Comparison of ENCODE assay signal across 20 mouse cellular contexts in genomic region chr13:25220186-25220787, GRCm38 (mm10). TPM values are rescaled to one million over a fixed set of nuclear protein-coding genes. Genes with fewer than 3 reads are reported as not detected.
DNase-seq lines count a peak whose midpoint lies in the region; ATAC-seq and TF ChIP-seq lines count a peak whose summit lies in the region.
"Had no signal": no experiment of that assay in that cellular context is flagged by ENCODE, and none has a peak within 500 bp of the region (broad histone marks: within the 10 kb centered on the region; RNA-seq: fewer than 3 reads in every experiment).

No protein-coding gene starts in this region.

- no peaks in the 10 kb centered on the region for H3K36me3 ChIP-seq in kidney, embryonic 15.5 days
- no peaks in the 10 kb centered on the region for H3K36me3 ChIP-seq in midbrain, embryonic 16.5 days (ENCODE audit: control insufficient read depth, insufficient read depth, low read length)
- H3K36me3 ChIP-seq: embryonic facial prominence, embryonic 10.5 days; heart, embryonic 12.5 days; hindbrain, embryonic 10.5 days had no signal

- H3K4me3 ChIP-seq in kidney, embryonic 15.5 days (replicated peaks) = no peak overlapping the region
- no peak overlapping the region for H3K4me3 ChIP-seq in midbrain, embryonic 16.5 days (ENCODE audit: low read depth, low read length)
- H3K4me3 ChIP-seq: embryonic facial prominence, embryonic 10.5 days; forebrain, embryonic 13.5 days; gastrocnemius, adult 2 months; heart, embryonic 12.5 days; hindbrain, embryonic 10.5 days had no signal

- H3K4me1 ChIP-seq in kidney, embryonic 15.5 days = 0 out of 2 replicates have a peak, but pooled peaks cover 6% of the 10 kb centered on the region
- no peaks in the 10 kb centered on the region for H3K4me1 ChIP-seq in midbrain, embryonic 16.5 days (ENCODE audit: control insufficient read depth, insufficient read depth, low read length)
- H3K4me1 ChIP-seq: embryonic facial prominence, embryonic 10.5 days; forebrain, embryonic 13.5 days; heart, embryonic 12.5 days; hindbrain, embryonic 10.5 days had no signal

- H3K9me3 ChIP-seq in kidney, embryonic 15.5 days (replicated peaks) = no peaks in the 10 kb centered on the region; the same call in 1 of the 2 replicates
- no peaks in the 10 kb centered on the region; the same call in 1 of the 2 replicates for H3K9me3 ChIP-seq in midbrain, embryonic 16.5 days (replicated peaks; ENCODE audit: control insufficient read depth, low read length, poor library complexity, severe bottlenecking)
- H3K9me3 ChIP-seq: embryonic facial prominence, embryonic 10.5 days; forebrain, embryonic 13.5 days; hindbrain, embryonic 10.5 days had no signal

- H3K9ac ChIP-seq in kidney, embryonic 15.5 days = no peak overlapping the region
- no peak overlapping the region for H3K9ac ChIP-seq in midbrain, embryonic 16.5 days (ENCODE audit: low read depth, low read length)
- H3K9ac ChIP-seq: forebrain, embryonic 13.5 days; forebrain, postnatal 0 days; heart, embryonic 12.5 days; hindbrain, embryonic 14.5 days had no signal

- WGBS in kidney, embryonic 15.5 days = 24% methylated on average over 5 of the region's 5 CpGs
- WGBS in midbrain, embryonic 16.5 days = 74% methylated on average over 5 of the region's 5 CpGs

- no peak for DNase-seq in kidney, adult 8-10 months
- peak; percentile 11 to 35 for DNase-seq in kidney, postnatal 4 days
- DNase-seq in kidney, adult 9 months = no peak
- DNase-seq in brain, embryonic 14.5 days (ENCODE audit: low read depth) = peak; percentile 8
- no peak for DNase-seq in adrenal gland, adult 8-10 months
- DNase-seq: adrenal gland, postnatal 14 days; cerebellum, adult 2 months; cerebellum, postnatal 10 days; forebrain, postnatal 0 days; gastrocnemius, adult 2 months; gastrocnemius, postnatal 25 days had no signal

- peak; percentile 92 for ATAC-seq in kidney, embryonic 15.5 days (replicated peaks; ENCODE audit: low FRiP score)
- no peak for ATAC-seq in midbrain, embryonic 16.5 days
- ATAC-seq: forebrain, embryonic 13.5 days; forebrain, postnatal 0 days had no signal

- no peak for TF ChIP-seq POLR2A in brain, embryonic 14.5 days (IDR thresholded peaks at IDR 0.05; ENCODE audit: borderline replicate concordance, extremely low read depth, insufficient read depth, insufficient read length, poor library complexity, severe bottlenecking)

- no peaks in the 10 kb centered on the region for H3K27me3 ChIP-seq in kidney, embryonic 15.5 days
- H3K27me3 ChIP-seq in midbrain, embryonic 16.5 days (ENCODE audit: control insufficient read depth, insufficient read depth, low read depth, low read length) = no peaks in the 10 kb centered on the region
- H3K27me3 ChIP-seq: forebrain, embryonic 13.5 days; heart, embryonic 12.5 days had no signal

- H3K4me2 ChIP-seq in kidney, embryonic 15.5 days = no peak overlapping the region
- no peak overlapping the region for H3K4me2 ChIP-seq in midbrain, embryonic 16.5 days (ENCODE audit: low read length)
- H3K4me2 ChIP-seq: forebrain, embryonic 13.5 days; heart, embryonic 12.5 days; hindbrain, embryonic 14.5 days had no signal

- H3K27ac ChIP-seq in kidney, embryonic 15.5 days = 0 out of 2 replicates have a peak overlapping the region, but pooled peaks have one; percentile 13
- no peak overlapping the region for H3K27ac ChIP-seq in midbrain, embryonic 16.5 days (ENCODE audit: low read length)
- H3K27ac ChIP-seq: embryonic facial prominence, embryonic 10.5 days; forebrain, embryonic 13.5 days; gastrocnemius, adult 2 months; hindbrain, embryonic 10.5 days; hindbrain, embryonic 14.5 days had no signal

- TF ChIP-seq CTCF in brain, embryonic 14.5 days (IDR thresholded peaks at IDR 0.05; ENCODE audit: borderline replicate concordance, extremely low read depth, insufficient read depth, insufficient read length) = no peak

RNA-seq across cellular contexts. Expression of gene Nrsn1, which starts 50.0 kb away (rescaled TPM):
- polyA plus RNA-seq in kidney, embryonic 15.5 days (2015; fragmentation: Nextera tagmentation; extraction: Ambion mirVana) = 0.46 and 1.0 TPM in 2 replicates
- 21.8 and 31.3 TPM in 2 replicates for polyA plus RNA-seq in brain, embryonic 14.5 days (2012; rRNA removed)
- 93.9 and 96.6 TPM in 2 replicates for polyA plus RNA-seq in midbrain, embryonic 16.5 days (2015; fragmentation: Nextera tagmentation; extraction: Ambion mirVana)
- total RNA-seq in adrenal gland, adult 8-10 months (2022) = 1 to 10 TPM; 3.8 to 6.2 (median 5.4) TPM
- total RNA-seq: gastrocnemius, adult 2 months; gastrocnemius, postnatal 25 days; granulocyte monocyte progenitor cell, adult 5-6 weeks; heart, postnatal 25 days had no signal

Comparison
In these comparisons a context has a peak if more than half of its experiments do, and no peak if none do; other contexts are left out.
1. DNase-seq: peak in kidney, postnatal 4 days (2 of 2) and brain, embryonic 14.5 days (single experiment); none in kidney, adult 8-10 months (0 of 2), kidney, adult 9 months (single experiment) and adrenal gland, adult 8-10 months (single experiment).
2. RNA of gene Nrsn1, which starts 50.0 kb away (polyA plus RNA-seq): 93.9 to 96.6 TPM in midbrain, embryonic 16.5 days and 21.8 to 31.3 TPM in brain, embryonic 14.5 days; 0.46 to 1.0 TPM in kidney, embryonic 15.5 days; every median in the first group is over 10 times any median in the second.